Mouse (Mus musculus) midbrain, embryonic 10.5 days (tissue): ENCODE measurements around the gene Gtf3a. TPM values are rescaled to one million over a fixed set of nuclear protein-coding genes. Genes with fewer than 3 reads are reported as not detected.

Source experiments
- DNase-seq: peaks from one replicate; pipeline ENCODE4 v3.0.0-alpha.2; 2017; ENCODE audit warnings: low spot score
- H3K27ac ChIP-seq: fragments of 300-500 bp; sonication (generic); replicated peaks from 2 replicates; pipeline ENCODE4 v1.5.1; 2016; ENCODE audit warnings: mild to moderate bottlenecking
- H3K27me3 ChIP-seq: fragments of 300-500 bp; sonication (generic); 2 replicates; pipeline ENCODE4 v1.6.1; 2016; ENCODE audit warnings: low read depth, mild to moderate bottlenecking; ENCODE audit not compliant: poor library complexity, severe bottlenecking
- H3K36me3 ChIP-seq: fragments of 300-500 bp; sonication (generic); 2 replicates; pipeline ENCODE4 v1.6.1; 2016; ENCODE audit warnings: mild to moderate bottlenecking, moderate library complexity
- H3K4me1 ChIP-seq: fragments of 300-500 bp; sonication (generic); 2 replicates; pipeline ENCODE4 v1.6.1; 2016
- H3K4me3 ChIP-seq: fragments of 300-500 bp; sonication (generic); 2 replicates; pipeline ENCODE4 v1.5.1; 2016; ENCODE audit warnings: mild to moderate bottlenecking, moderate library complexity
- H3K9me3 ChIP-seq: fragments of 300-500 bp; sonication (generic); replicated peaks from 2 replicates; pipeline ENCODE4 v1.6.1; 2016; ENCODE audit warnings: mild to moderate bottlenecking
- WGBS: fragments of 180-500 bp; shearing (Covaris S2); methylation state at CpG from one replicate; pipeline ENCODE4 v1.1.7; 2016; 5-methylcytosine and 5-hydroxymethylcytosine counted together
- polyA plus RNA-seq: library from polyadenylated mRNA; unstranded; fragments of >200 nt; fragmentation: Nextera tagmentation; extraction: Ambion mirVana; gene quantifications from 2 replicates; pipeline ENCODE4 v1.2.1, GENCODE M21; 2016

The Gtf3a gene
- polyA plus RNA-seq, 1 experiment from 2014 or later: 121 TPM

DNA sequence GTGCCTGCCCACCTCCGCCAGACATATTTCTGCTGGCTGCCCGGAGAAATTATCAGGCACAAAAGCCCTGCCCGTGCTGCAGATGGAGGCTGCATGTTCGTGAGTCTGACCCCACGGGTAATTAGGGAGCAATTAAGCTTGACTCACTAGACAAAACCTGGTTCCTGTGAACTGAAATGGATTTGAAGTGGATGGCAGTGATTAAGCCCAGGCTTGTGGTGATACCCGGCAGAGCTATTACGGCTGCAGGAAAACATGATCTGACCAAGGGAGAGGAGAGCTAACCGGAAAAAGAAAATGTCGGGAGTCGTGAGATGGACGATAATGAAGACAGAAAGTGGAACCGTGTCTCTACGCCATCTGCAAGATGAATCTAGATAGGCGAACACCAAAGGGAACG lies 5.5 kb upstream of the Gtf3a start:
- H3K4me1 ChIP-seq: 0 out of 2 replicates have a peak, but pooled peaks cover 1% of the 10 kb centered on the region
- H3K4me3 ChIP-seq: no peak overlapping the region
- 90% methylated on average over 15 of the region's 15 CpGs for WGBS
- no peak for DNase-seq
- no peak overlapping the region for H3K27ac ChIP-seq
- peaks cover 9% of the 10 kb centered on the region; the same call in 1 of the 2 replicates for H3K27me3 ChIP-seq
- no peaks in the 10 kb centered on the region for H3K36me3 ChIP-seq
- H3K9me3 ChIP-seq: peaks cover 7% of the 10 kb centered on the region; the same call in 1 of the 2 replicates

DNA sequence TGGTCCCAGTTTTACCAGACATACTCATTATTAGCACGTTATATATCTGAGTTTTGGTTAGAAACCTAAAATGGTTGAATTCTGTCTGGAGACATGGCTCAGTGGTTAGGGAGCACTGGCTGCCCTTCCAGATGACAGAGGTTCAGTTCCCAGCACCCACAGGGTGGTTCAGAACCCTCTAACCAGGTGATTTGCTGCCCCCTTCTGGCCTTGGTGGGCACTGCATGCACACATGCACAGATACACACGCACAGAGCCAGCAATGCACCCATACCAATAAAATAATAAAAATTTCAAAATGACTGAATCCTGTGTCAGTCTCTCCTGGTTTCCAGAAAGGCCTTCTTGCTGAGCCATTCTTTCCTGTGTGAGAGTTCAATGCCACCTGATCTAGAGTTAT lies 3.9 kb upstream of the Gtf3a start:
- no peaks in the 10 kb centered on the region for H3K36me3 ChIP-seq
- no peak overlapping the region for H3K4me3 ChIP-seq
- 88% methylated on average over 2 of the region's 2 CpGs for WGBS
- no peak overlapping the region for H3K27ac ChIP-seq
- peaks cover 11% of the 10 kb centered on the region for H3K4me1 ChIP-seq
- peaks cover 9% of the 10 kb centered on the region; the same call in 1 of the 2 replicates for H3K27me3 ChIP-seq
- DNase-seq: no peak
- H3K9me3 ChIP-seq: 0 out of 2 replicates have a peak, but pooled peaks cover 4% of the 10 kb centered on the region

DNA sequence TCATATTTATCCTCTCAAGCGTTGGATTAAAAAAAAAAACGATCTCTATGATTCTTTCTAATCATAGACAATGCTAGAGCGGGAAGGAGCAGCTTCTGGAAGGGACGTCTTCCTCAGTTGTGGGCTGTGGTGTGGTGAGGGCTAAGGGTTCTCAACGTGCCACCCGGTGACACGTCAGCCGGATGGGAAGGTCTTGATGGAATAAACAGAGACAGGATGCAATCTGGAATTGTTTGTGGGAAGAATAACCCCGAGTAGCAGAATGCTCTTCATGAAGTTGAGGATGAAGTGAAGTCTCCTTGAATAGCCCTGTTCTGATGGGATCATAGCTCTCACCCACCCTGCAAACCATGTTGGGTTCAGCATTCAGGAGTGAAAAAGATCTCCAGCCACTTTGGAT lies 1.8 kb upstream of the Gtf3a start:
- Histone ChIP-seq H3K27me3 (peaks cover 9% of the 10 kb centered on the region; the same call in 1 of the 2 replicates), H3K36me3 (peaks cover 15% of the 10 kb centered on the region), H3K4me3 (no peak overlapping the region), H3K4me1 (peaks cover 18% of the 10 kb centered on the region), H3K27ac (no peak overlapping the region), H3K9me3 (0 out of 2 replicates have a peak, but pooled peaks cover 4% of the 10 kb centered on the region)
- 90% methylated on average over 9 of the region's 9 CpGs for WGBS
- DNase-seq: no peak

DNA sequence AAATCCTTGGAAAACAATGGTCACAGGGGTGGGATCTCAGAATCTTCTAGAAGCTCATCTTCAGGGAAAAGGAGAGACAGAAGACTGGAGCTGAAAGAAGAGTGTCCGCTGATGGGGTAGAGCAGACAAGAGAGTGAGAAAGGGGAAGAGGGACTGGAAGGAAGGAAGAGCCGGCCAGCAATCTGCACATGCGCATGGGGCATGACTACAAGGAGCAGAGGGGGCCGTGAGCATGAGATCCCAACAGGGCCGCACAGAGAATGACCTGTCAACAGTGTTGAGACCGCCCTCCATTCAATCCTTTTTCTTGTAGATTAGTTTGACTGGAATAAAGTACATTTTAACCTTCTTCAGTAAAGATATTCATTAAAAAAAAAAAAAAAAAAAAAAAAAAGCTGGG lies 960 bp upstream of the Gtf3a start:
- WGBS: 88% methylated on average over 6 of the region's 6 CpGs
- Histone ChIP-seq H3K27me3 (peaks cover 9% of the 10 kb centered on the region; the same call in 1 of the 2 replicates), H3K36me3 (peaks cover 23% of the 10 kb centered on the region), H3K4me3 (no peak overlapping the region), H3K9me3 (0 out of 2 replicates have a peak, but pooled peaks cover 4% of the 10 kb centered on the region), H3K27ac (no peak overlapping the region), H3K4me1 (peaks cover 18% of the 10 kb centered on the region)
- DNase-seq: no peak

DNA sequence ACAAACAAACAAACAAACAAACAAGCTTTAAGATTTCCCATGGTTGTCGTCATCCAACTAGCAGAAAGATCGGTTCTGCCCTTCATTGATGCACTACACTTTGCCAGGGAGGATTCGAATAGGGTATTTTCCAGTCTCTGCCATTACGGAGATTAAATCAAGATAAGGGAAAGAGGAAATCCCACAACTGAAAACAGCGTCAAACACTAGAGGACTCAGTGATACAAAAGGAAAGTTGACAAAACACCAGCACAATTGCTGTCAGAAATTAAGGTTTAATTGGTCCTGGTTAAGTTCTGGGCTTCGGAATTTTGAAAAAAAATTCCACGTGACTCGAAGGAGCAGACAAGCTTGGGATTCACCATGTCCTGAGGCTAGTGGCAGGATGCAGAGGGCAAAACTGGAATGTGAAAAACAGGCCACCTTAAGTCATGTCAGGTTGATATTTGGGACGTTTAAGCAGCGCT lies 383 bp upstream of the Gtf3a start:
- no peak for DNase-seq
- Histone ChIP-seq H3K4me1 (peaks cover 18% of the 10 kb centered on the region), H3K27me3 (peaks cover 9% of the 10 kb centered on the region; the same call in 1 of the 2 replicates), H3K36me3 (peaks cover 29% of the 10 kb centered on the region), H3K4me3 (peak overlapping the region; percentile 89), H3K9me3 (0 out of 2 replicates have a peak, but pooled peaks cover 4% of the 10 kb centered on the region), H3K27ac (peak overlapping the region; percentile 92)
- 34% methylated on average over 10 of the region's 10 CpGs for WGBS

DNA sequence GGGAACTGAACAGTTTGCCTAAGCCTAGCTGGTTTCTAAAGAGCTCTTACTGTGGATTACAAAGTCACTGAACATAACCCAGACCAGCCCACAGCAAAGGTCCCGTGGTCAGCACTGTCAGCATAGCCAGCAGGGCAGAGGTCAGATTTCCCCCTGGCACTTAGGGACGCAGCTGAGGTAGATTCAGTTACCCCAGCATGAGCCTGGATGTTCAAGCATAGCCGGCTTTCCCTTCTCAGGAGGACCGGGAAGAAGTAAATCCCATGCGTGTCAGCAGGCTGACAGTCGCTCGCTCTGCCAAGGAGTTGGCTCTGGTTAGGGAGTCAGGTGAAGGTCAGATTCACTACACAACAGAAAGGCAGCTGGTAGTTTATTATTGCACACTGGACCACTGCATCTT lies 6.1 kb downstream of the Gtf3a start:
- no peak for DNase-seq
- 90% methylated on average over 7 of the region's 7 CpGs for WGBS
- Histone ChIP-seq H3K9me3 (no peaks in the 10 kb centered on the region), H3K27ac (no peak overlapping the region), H3K4me1 (peaks cover 7% of the 10 kb centered on the region), H3K4me3 (no peak overlapping the region), H3K27me3 (no peaks in the 10 kb centered on the region), H3K36me3 (peaks cover 94% of the 10 kb centered on the region)

DNA sequence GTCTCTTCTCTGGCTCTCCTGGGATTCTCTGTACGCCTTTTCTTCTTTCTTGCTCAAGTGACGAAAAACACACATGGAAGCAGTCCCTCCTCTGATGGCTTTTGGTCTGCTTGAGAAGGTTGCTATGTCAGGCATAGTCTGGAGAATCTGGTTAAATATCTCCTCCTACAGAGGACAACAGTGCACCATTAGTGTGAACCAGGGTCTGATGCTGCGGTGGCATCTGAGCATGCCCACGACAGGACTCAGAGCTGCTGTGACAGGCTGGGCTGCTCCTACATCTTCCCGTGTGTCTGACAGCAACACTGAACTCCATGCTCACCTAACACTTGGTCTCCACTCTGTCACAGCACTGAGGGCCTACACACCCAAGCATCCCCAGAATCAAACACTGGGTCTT lies 7.2 kb downstream of the Gtf3a start:
- no peak overlapping the region for H3K27ac ChIP-seq
- H3K36me3 ChIP-seq: peaks cover 91% of the 10 kb centered on the region
- no peaks in the 10 kb centered on the region for H3K4me1 ChIP-seq
- WGBS: 85% methylated on average over 5 of the region's 5 CpGs
- no peaks in the 10 kb centered on the region for H3K9me3 ChIP-seq
- H3K4me3 ChIP-seq: no peak overlapping the region
- no peaks in the 10 kb centered on the region for H3K27me3 ChIP-seq
- no peak for DNase-seq

DNA sequence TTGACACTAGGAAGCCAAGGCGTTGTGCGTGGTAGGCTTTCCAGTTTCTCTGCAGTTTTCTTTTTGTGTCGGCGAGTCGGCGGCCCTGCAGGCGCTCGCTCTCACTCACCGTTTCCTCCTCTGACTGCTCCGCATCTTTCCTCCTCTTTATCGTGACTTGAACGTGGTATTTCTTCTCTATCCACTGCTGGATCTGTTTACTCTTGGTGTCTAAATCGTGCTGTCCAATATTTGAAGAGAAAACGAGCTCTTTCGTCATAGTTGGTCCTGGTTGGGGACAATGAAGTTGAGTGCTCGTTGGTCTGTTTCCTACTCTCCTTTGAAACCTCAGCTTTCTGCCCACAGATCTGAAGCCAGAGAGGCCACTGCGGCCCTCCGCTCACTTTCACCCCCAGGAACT lies 8.2 kb downstream of the Gtf3a start:
- H3K36me3 ChIP-seq: peaks cover 86% of the 10 kb centered on the region

DNA sequence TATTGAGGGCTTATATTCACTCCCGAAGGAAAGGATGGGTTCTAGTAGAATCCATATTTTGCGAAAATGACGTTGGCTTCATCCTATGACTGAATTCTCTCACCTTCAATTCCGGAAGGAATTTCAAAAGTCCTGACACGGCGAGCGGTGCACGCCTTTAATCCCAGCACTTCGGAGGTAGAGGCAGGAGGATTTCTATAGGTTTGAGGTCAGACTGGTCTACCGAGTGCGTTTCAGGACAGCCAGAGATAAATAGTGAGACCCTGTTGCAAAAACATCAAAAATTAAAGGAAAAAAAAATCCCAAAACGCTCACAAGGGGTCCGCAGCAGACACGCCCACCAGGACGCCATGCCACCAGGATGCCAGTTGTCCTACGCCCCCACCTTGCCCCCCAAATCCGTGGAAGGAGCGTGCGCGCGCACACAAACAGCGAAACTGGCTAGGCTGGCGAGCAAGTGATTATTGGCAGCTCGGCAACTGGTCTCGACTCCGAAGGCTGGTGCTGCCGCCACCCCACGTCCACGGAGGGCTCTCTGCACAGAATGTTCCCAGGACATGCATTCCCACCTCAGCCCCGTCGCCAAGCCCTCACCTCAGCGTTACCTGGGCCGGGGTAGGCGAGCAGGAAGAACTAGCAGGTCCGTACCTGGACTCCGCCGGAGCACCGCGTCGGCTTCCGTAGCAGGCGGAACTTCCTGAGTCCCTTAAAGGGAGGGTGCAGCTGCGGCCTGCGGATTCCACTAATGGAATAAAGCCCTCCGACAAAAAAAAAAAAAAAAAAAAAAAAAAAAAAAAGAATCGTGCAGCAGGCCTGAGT lies 14.9 kb downstream of the Gtf3a start, which contains the start of gene Mtif3:
Mtif3 (minus strand) TSS at position 683 of the 819 bp plus-strand sequence.
- DNase-seq: peak; percentile 86
- Histone ChIP-seq H3K27me3 (peaks cover 4% of the 10 kb centered on the region; the same call in 1 of the 2 replicates), H3K4me1 (peaks cover 14% of the 10 kb centered on the region), H3K9me3 (no peaks in the 10 kb centered on the region), H3K4me3 (peak within 1 kb of the TSS; percentile 93), H3K36me3 (peaks cover 19% of the 10 kb centered on the region), H3K27ac (peak within 1 kb of the TSS; percentile 89)
- WGBS: 3% methylated on average over 46 of the region's 46 CpGs

More for the DNA sequence above, 8.2 kb downstream of the Gtf3a start:
- Histone ChIP-seq H3K27ac (no peak overlapping the region), H3K4me1 (no peaks in the 10 kb centered on the region), H3K4me3 (no peak overlapping the region), H3K9me3 (no peaks in the 10 kb centered on the region), H3K27me3 (no peaks in the 10 kb centered on the region)
- DNase-seq: no peak
- 93% methylated on average over 18 of the region's 18 CpGs for WGBS

DNA sequence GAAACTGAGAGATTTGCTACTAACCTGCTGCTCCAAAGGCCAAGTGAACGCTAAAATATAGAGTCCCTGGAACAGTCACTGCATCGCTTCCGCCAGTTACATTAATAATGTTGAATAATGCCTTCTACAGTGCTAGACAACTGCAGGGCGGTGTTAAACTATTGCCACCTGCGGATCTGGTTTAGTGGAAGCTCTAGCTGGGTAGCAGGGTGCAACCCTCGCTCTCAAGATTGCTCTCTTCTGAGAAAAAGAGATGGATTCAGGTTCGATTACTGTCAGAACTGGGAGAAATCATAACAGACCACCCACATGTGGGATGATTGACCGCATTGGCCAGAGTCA lies 15.5 kb downstream of the Gtf3a start:
- Histone ChIP-seq H3K9me3 (no peaks in the 10 kb centered on the region), H3K36me3 (peaks cover 13% of the 10 kb centered on the region), H3K27ac (peak overlapping the region; percentile 89), H3K4me3 (peak overlapping the region; percentile 93), H3K27me3 (peaks cover 4% of the 10 kb centered on the region; the same call in 1 of the 2 replicates), H3K4me1 (peaks cover 20% of the 10 kb centered on the region)
- no peak for DNase-seq
- WGBS: 55% methylated on average over 8 of the region's 8 CpGs

DNA sequence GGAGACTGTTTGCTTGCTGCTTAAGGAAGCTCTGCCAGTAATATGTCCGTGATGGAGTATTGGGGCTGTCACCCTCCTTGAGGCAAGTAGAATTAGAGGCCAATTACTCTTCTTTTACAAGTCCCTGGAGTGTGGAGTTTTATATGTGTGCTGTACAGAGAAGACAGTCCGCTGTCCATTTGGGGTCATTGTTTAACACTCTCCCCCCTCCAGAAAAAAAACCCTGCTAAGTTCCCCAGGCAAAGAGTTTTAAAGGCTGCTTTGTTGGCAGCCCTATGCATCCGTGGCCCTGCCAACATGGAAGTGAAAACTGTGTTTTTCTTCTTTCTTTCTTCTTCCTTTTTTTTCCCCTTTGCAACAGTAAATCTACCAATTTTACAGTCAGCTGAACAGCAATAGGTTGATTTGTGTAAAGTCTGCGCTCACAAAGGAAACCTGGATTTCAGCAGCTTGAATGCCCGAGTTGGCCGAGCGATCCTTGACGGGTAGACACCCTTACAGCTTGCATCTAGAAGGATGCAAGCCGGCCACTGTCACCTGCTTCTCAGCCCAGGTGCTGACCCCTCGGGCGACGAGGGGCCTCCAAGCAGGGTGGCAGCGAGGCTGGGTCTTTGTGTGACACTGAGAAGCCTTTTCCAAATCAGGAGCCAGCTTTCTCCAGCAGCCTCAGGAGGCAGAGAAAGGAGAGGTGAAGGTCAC lies 20.4 kb downstream of the Gtf3a start:
- H3K9me3 ChIP-seq: no peaks in the 10 kb centered on the region
- peak; percentile 25 for DNase-seq
- H3K36me3 ChIP-seq: no peaks in the 10 kb centered on the region
- H3K4me3 ChIP-seq: no peak overlapping the region
- no peak overlapping the region for H3K27ac ChIP-seq
- peaks cover 4% of the 10 kb centered on the region; the same call in 1 of the 2 replicates for H3K27me3 ChIP-seq
- whole genome bisulfite sequencing: 45% methylated on average over 13 of the region's 13 CpGs
- H3K4me1 ChIP-seq: peaks cover 19% of the 10 kb centered on the region

DNA sequence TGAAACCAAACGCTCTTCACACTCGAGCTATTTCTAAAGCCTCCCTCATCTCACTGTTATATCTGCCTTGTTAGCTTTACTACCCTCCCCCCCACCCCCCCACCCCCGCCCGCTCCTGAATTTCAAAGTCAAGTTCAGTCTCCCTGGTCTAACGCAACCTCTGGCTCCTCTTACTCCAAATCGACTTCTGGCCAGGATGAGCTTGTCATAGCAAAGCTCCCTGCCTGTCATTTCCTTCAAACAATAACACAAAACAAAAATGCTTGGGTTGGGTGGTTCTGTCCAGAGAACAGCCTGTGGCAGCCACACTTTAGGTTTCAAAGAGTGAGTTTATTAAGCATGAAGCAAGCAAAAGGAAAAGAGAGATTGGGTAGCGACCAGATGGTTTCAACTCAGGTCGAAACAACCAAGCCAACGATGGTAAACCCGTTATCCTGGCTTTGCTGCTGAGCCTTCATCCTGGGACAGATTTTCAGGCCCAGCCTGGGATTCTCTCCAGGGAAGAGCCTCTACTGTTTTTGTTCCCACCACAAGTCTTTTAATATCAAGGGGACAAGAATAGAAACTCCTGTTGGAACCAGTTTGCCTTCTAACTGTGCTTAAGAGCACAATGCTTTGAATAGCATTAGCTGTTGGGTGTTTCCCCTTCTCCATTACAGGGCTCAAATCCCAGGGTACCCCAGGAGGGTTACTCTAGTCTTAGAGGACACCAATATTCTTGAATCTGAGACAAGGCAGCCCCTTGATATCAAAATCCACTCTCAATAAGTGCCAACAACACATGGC lies 23.5 kb downstream of the Gtf3a start:
- Histone ChIP-seq H3K36me3 (no peaks in the 10 kb centered on the region), H3K27ac (no peak overlapping the region), H3K27me3 (no peaks in the 10 kb centered on the region), H3K4me1 (peaks cover 15% of the 10 kb centered on the region), H3K9me3 (no peaks in the 10 kb centered on the region), H3K4me3 (no peak overlapping the region)
- DNase-seq: no peak
- 74% methylated on average over 10 of the region's 10 CpGs for WGBS
